Mouse (Mus musculus) G1E (cell line): ENCODE measurements around the gene Ccdc89. TPM values are rescaled to one million over a fixed set of nuclear protein-coding genes. Genes with fewer than 3 reads are reported as not detected.

Experiments used
- ATAC-seq: 2 replicates; pipeline ENCODE4 v1.8.0; 2016; ENCODE audit warnings: mild to moderate bottlenecking; ENCODE audit not compliant: insufficient number of reproducible peaks, poor library complexity, low FRiP score, severe bottlenecking; ENCODE audit errors: extremely low read depth
- DNase-seq: peaks from one replicate; pipeline ENCODE4 v3.0.0; 2012; ENCODE audit warnings: low spot score
- H3K27me3 ChIP-seq: 2 replicates; pipeline ENCODE4 v1.6.1; 2012; ENCODE audit warnings: mild to moderate bottlenecking, low read length, inconsistent platforms; ENCODE audit not compliant: insufficient read depth
- H3K36me3 ChIP-seq: replicated peaks from 2 replicates; pipeline ENCODE3; 2012; ENCODE audit warnings: mild to moderate bottlenecking, inconsistent platforms
- H3K4me1 ChIP-seq: 2 replicates; pipeline ENCODE4 v1.6.1; 2012; ENCODE audit warnings: low read depth, low read length, inconsistent platforms, mixed read lengths; ENCODE audit not compliant: insufficient read depth
- H3K4me3 ChIP-seq: 2 replicates; pipeline ENCODE4 v1.5.1; 2012; ENCODE audit warnings: low read depth, mild to moderate bottlenecking, inconsistent platforms, low read length, moderate library complexity, mixed read lengths
- H3K9me3 ChIP-seq: replicated peaks from 2 replicates; pipeline ENCODE4 v1.6.1; 2012; ENCODE audit warnings: inconsistent platforms
- CTCF ChIP-seq: IDR thresholded peaks from 2 replicates; pipeline ENCODE4 v1.5.1; 2012; ENCODE audit warnings: low read depth, low read length, inconsistent platforms, mixed read lengths
- GATA1 ChIP-seq: IDR thresholded peaks from 2 replicates; pipeline ENCODE4 v1.6.1; 2012; ENCODE audit warnings: borderline replicate concordance, low read length, inconsistent platforms, mixed read lengths
- GATA2 ChIP-seq: IDR thresholded peaks from 2 replicates; pipeline ENCODE4 v1.6.1; 2012; ENCODE audit warnings: low read depth, low read length, inconsistent platforms, borderline replicate concordance
- POLR2AphosphoS5 ChIP-seq: IDR thresholded peaks from 2 replicates; pipeline ENCODE4 v1.6.1; 2012; ENCODE audit warnings: low read depth, low read length, inconsistent platforms; ENCODE audit not compliant: insufficient replicate concordance
- TAL1 ChIP-seq: conservative IDR thresholded peaks from 2 replicates; pipeline ENCODE4 v1.6.1; 2012; ENCODE audit warnings: low read depth, low read length, inconsistent platforms, mixed read lengths
- polyA plus RNA-seq: library from polyadenylated mRNA; stranded (reverse); fragments of >175 nt; gene quantifications from 2 replicates; pipeline ENCODE4 v1.2.3, GENCODE M21; 2012
- total RNA-seq, 2 experiments: library from RNA; stranded (forward) in 1 of 2; stranded (reverse) in 1 of 2; fragments of 200-1000 nt in 1 of 2; fragments of >200 nt in 1 of 2; fragmentation: Nextera tagmentation in 1 of 2; gene quantifications; 2 replicates each; pipeline ENCODE4 v1.2.3; 2014 to 2017

Gene Ccdc89
- total RNA-seq (2014; fragmentation: Nextera tagmentation) (not detected in 2 replicates), total RNA-seq (2017) (0.05 and 0.06 TPM in 2 replicates), polyA plus RNA-seq (not detected in 2 replicates)

- TF ChIP-seq GATA1 (no peak), CTCF (no peak), TAL1 (no peak), POLR2AphosphoS5 (no peak), GATA2 (no peak)
- Histone ChIP-seq H3K9me3 (no peaks in the 10 kb centered on the region), H3K36me3 (no peaks in the 10 kb centered on the region), H3K27me3 (peaks cover 26% of the 10 kb centered on the region), H3K4me1 (no peaks in the 10 kb centered on the region), H3K4me3 (no peak within 1 kb of the TSS)
- no peak for ATAC-seq
- DNase-seq: no peak
Observed at GRCm38 (mm10) chr7:90426020-90427001, at the start of gene Ccdc89. Gene Ccdc89, plus strand, starts transcription at chr7:90426577.

DNA sequence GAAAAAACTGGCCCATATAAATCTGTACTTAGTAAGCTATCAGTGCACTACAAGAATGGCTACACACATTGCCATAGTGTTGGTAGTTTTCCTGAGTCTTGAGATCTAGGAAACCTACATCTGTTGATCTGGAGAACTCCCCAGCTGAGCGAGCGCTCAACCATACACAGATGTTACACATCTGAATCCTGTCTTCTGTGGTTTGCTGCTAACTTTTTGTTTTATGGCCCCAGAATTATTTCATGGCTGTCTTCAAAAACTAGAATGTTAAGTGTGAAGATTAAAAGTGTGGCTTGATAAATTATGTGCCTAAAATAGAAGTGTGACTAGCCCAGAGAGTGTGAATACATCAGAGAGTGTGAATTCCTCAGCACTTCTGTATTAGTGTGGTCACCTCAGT, 42.0 kb upstream of the Ccdc89 start:
- Histone ChIP-seq H3K4me1 (no peaks in the 10 kb centered on the region), H3K9me3 (no peaks in the 10 kb centered on the region), H3K27me3 (peaks cover 7% of the 10 kb centered on the region), H3K4me3 (no peak overlapping the region), H3K36me3 (no peaks in the 10 kb centered on the region)
- ATAC-seq (no peak), DNase-seq (no peak)
- TF ChIP-seq GATA2 (no peak), TAL1 (no peak), GATA1 (no peak), CTCF (no peak)

GRCm38 (mm10) chr7:90386885-90387459, 39.4 kb upstream of the Ccdc89 start:
- DNase-seq (no peak), ATAC-seq (no peak)
- Histone ChIP-seq H3K36me3 (no peaks in the 10 kb centered on the region), H3K4me3 (no peak overlapping the region), H3K27me3 (peaks cover 10% of the 10 kb centered on the region), H3K4me1 (no peaks in the 10 kb centered on the region), H3K9me3 (no peaks in the 10 kb centered on the region)
- TF ChIP-seq GATA2: no peak
- TF ChIP-seq CTCF: no peak
- no peak for TF ChIP-seq POLR2AphosphoS5
- TF ChIP-seq GATA1: no peak
- TF ChIP-seq TAL1: no peak

GRCm38 (mm10) chr7:90389765-90390164, 36.6 kb upstream of the Ccdc89 start:
- no peaks in the 10 kb centered on the region for H3K36me3 ChIP-seq
- ATAC-seq (no peak), DNase-seq (no peak)
- H3K4me1 ChIP-seq: no peaks in the 10 kb centered on the region
- peaks cover 10% of the 10 kb centered on the region for H3K27me3 ChIP-seq
- H3K9me3 ChIP-seq: no peaks in the 10 kb centered on the region
- H3K4me3 ChIP-seq: no peak overlapping the region
- no peak for TF ChIP-seq TAL1
- TF ChIP-seq POLR2AphosphoS5: no peak
- TF ChIP-seq GATA2: no peak
- TF ChIP-seq GATA1: no peak
- no peak for TF ChIP-seq CTCF

DNA sequence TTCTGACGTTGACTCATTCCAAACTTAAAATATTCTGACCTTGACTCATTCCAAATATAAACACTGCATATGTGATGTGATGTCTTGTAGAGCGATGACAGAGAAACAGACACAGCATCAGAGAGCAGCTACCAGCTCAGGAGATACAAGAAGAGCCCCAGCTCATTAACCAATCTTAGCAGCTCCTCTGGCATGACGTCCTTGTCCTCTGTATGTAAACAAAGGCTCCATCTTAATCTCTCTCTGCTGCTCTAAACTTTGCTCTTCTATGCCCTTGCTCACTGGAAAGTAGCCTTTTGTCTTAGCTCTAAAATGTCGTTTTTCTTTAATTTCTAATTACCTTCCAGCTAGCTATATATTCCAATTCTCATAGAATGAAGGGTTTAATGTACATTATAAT, 31.3 kb upstream of the Ccdc89 start:
- no peaks in the 10 kb centered on the region for H3K36me3 ChIP-seq
- H3K4me3 ChIP-seq: no peak overlapping the region
- H3K27me3 ChIP-seq: 0 out of 2 replicates have a peak, but pooled peaks cover 3% of the 10 kb centered on the region
- H3K4me1 ChIP-seq: no peaks in the 10 kb centered on the region
- DNase-seq: no peak
- no peaks in the 10 kb centered on the region for H3K9me3 ChIP-seq
- no peak for TF ChIP-seq GATA2
- no peak for TF ChIP-seq TAL1
- no peak for TF ChIP-seq POLR2AphosphoS5
- TF ChIP-seq GATA1: no peak
- TF ChIP-seq CTCF: no peak
- no peak for ATAC-seq

GRCm38 (mm10) chr7:90395928-90396327, 30.4 kb upstream of the Ccdc89 start:
- Histone ChIP-seq H3K9me3 (no peaks in the 10 kb centered on the region), H3K36me3 (no peaks in the 10 kb centered on the region), H3K27me3 (no peaks in the 10 kb centered on the region), H3K4me3 (no peak overlapping the region), H3K4me1 (no peaks in the 10 kb centered on the region)
- no peak for TF ChIP-seq GATA2
- TF ChIP-seq POLR2AphosphoS5: no peak
- no peak for TF ChIP-seq GATA1
- TF ChIP-seq TAL1: no peak
- TF ChIP-seq CTCF: no peak
- DNase-seq (no peak), ATAC-seq (no peak)
